Mouse (Mus musculus): Measurements from ENCODE around the gene Gne. TPM values are rescaled to one million over a fixed set of nuclear protein-coding genes. Genes with fewer than 3 reads are reported as not detected.
A peak's percentile ranks its signal among the peaks of the same experiment; 100 is the strongest.

Gne gene
- total and polyA plus RNA-seq, 2 experiments: 87.9 to 318 TPM

DNA sequence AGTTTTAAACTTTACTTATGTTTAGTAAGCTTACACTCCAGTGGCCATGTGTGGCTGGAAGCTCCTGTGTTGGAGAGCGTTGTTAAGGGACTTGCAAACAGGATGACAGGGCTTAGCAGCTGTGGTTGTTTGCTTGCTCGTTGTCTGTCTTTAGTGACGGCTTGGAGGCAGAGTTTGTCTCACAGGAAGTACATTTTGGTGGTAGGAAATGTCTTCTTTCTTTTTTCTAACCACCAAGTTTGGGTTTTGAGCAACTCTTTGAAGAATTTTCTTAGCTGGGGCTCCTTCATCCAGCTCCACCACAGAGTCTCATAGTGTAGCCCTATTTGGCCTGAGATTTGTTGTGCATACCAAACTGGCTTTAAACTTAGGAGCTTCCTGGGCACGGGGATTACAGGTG is 61.7 kb downstream of the Gne start:
- WGBS: 78% methylated on average over 4 of the region's 4 CpGs
- Histone ChIP-seq H3K27ac (replicated peaks; ENCODE audit: insufficient read depth, low read depth, low read length) (no peak overlapping the region), H3K36me3 (ENCODE audit: control insufficient read depth, insufficient read depth, low read length) (peaks cover 63% of the 10 kb centered on the region), H3K9ac (ENCODE audit: low read depth, low read length) (no peak overlapping the region), H3K4me1 (ENCODE audit: control insufficient read depth, insufficient read depth, low read length) (no peaks in the 10 kb centered on the region), H3K4me3 (ENCODE audit: insufficient read depth, low read depth, low read length) (no peak overlapping the region), H3K27me3 (ENCODE audit: control insufficient read depth, insufficient read depth, low read length) (no peaks in the 10 kb centered on the region), H3K79me2 (ENCODE audit: control insufficient read depth, insufficient read depth, low read length) (peaks cover 23% of the 10 kb centered on the region; the same call in 1 of the 2 replicates)
- no peak for TF ChIP-seq POLR2A (IDR thresholded peaks at IDR 0.05; ENCODE audit: extremely low read depth, insufficient read depth, low read length)
- no peak for TF ChIP-seq CTCF (IDR thresholded peaks at IDR 0.05; ENCODE audit: low read depth, low read length)
- DNase-seq (ENCODE audit: extremely low read depth, low read depth, low spot score): no peak

DNA sequence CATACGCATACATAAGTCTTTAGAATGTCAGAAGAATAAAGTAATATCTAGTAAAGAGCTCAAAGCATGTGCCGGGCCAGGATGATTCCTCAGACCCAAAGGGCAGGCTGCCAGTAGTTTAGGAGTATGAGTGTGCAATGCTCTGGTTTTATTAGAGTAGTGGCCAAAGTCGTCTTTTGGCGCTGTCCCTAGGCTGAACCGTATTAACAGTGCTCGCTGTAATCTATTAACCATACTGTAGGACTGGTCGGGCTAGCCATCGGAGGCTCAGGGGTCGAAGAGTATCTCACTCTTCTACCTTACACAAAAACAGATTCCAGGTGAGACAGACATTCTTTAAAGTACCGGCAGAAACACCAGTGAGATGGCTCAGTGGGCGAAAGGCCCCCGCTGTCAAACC is 67.2 kb downstream of the Gne start:
- DNase-seq (ENCODE audit: extremely low read depth, low read depth, low spot score): peak; percentile 45
- WGBS: 45% methylated on average over 12 of the region's 12 CpGs
- H3K79me2 ChIP-seq (ENCODE audit: control insufficient read depth, insufficient read depth, low read length): peaks cover 55% of the 10 kb centered on the region
- no peaks in the 10 kb centered on the region for H3K27me3 ChIP-seq (ENCODE audit: control insufficient read depth, insufficient read depth, low read length)
- H3K9ac ChIP-seq (ENCODE audit: low read depth, low read length): no peak overlapping the region
- H3K4me1 ChIP-seq (ENCODE audit: control insufficient read depth, insufficient read depth, low read length): peaks cover 17% of the 10 kb centered on the region
- H3K27ac ChIP-seq (replicated peaks; ENCODE audit: insufficient read depth, low read depth, low read length): no peak overlapping the region
- no peak overlapping the region for H3K4me3 ChIP-seq (ENCODE audit: insufficient read depth, low read depth, low read length)
- peaks cover 22% of the 10 kb centered on the region for H3K36me3 ChIP-seq (ENCODE audit: control insufficient read depth, insufficient read depth, low read length)
- no peak for TF ChIP-seq POLR2A (IDR thresholded peaks at IDR 0.05; ENCODE audit: extremely low read depth, insufficient read depth, low read length)

DNA sequence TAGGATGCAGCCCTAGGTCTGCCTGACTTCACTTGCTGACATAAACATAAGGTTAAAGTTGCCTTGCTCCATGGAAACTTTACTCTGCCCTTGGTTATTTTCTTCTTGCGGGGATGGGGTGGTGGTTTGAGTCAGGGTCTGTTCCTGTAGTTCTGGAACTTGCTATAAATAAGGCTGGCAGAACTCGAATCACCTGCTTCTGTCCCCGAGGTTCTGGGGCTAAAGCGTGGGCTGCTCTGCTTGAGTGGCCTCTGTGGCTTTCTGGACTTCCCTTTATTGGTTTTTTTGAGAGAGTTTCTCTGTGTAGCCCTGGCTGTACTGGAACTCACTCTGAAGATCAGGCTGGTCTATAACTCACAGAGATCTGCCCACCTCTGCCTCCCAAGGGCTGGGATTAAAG is 67.9 kb downstream of the Gne start:
- Histone ChIP-seq H3K4me1 (ENCODE audit: control insufficient read depth, insufficient read depth, low read length) (peaks cover 17% of the 10 kb centered on the region), H3K27me3 (ENCODE audit: control insufficient read depth, insufficient read depth, low read length) (no peaks in the 10 kb centered on the region), H3K36me3 (ENCODE audit: control insufficient read depth, insufficient read depth, low read length) (peaks cover 18% of the 10 kb centered on the region), H3K79me2 (ENCODE audit: control insufficient read depth, insufficient read depth, low read length) (peaks cover 49% of the 10 kb centered on the region), H3K9ac (ENCODE audit: low read depth, low read length) (0 out of 2 replicates have a peak overlapping the region, but pooled peaks have one; percentile 23), H3K4me3 (ENCODE audit: insufficient read depth, low read depth, low read length) (no peak overlapping the region), H3K27ac (replicated peaks; ENCODE audit: insufficient read depth, low read depth, low read length) (no peak overlapping the region)
- no peak for DNase-seq (ENCODE audit: extremely low read depth, low read depth, low spot score)
- TF ChIP-seq POLR2A (IDR thresholded peaks at IDR 0.05; ENCODE audit: extremely low read depth, insufficient read depth, low read length) (no peak), CTCF (IDR thresholded peaks at IDR 0.05; ENCODE audit: low read depth, low read length) (no peak)
- WGBS: 72% methylated on average over 4 of the region's 4 CpGs

DNA sequence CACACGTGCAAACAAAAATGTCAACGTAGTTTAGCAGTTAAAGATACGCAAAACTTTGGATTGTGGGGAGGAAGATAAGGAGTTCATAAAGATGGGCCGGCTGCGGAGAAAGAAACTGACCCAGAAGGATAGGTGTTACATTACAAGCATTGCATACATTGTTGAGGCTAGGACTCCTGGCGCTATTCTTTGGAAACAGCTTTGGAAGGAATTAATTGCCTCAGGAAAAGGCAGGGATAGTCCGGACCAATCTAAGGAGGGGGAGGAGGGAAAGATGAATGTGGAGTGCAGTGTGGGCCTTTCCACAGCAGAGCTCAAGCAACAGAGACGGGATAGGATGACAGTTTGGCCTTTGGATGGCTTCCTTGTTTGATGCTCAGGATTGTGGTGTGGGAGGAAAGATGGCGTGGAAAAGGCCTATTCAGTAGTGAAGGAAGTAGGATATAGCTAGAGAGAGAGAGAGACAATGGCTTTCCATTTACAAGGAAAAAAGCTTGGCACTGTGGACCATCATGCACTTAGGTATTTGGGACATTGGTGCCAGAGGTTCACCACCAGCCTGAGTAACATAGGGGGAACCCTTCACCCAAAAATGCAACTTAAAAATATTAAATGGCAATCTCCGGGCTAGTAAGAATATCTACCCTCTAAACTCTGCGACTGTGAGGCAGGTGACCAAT is 70.4 kb downstream of the Gne start:
- 19% methylated on average over 11 of the region's 11 CpGs for WGBS
- Histone ChIP-seq H3K36me3 (ENCODE audit: control insufficient read depth, insufficient read depth, low read length) (no peaks in the 10 kb centered on the region), H3K9ac (ENCODE audit: low read depth, low read length) (peak overlapping the region; percentile 94), H3K4me1 (ENCODE audit: control insufficient read depth, insufficient read depth, low read length) (peaks cover 17% of the 10 kb centered on the region), H3K27ac (replicated peaks; ENCODE audit: insufficient read depth, low read depth, low read length) (no peak overlapping the region), H3K79me2 (ENCODE audit: control insufficient read depth, insufficient read depth, low read length) (peaks cover 46% of the 10 kb centered on the region), H3K27me3 (ENCODE audit: control insufficient read depth, insufficient read depth, low read length) (no peaks in the 10 kb centered on the region), H3K4me3 (ENCODE audit: insufficient read depth, low read depth, low read length) (peak overlapping the region; percentile 81)
- TF ChIP-seq CTCF (IDR thresholded peaks at IDR 0.05; ENCODE audit: low read depth, low read length) (no peak), POLR2A (IDR thresholded peaks at IDR 0.05; ENCODE audit: extremely low read depth, insufficient read depth, low read length) (no peak)
- DNase-seq (ENCODE audit: extremely low read depth, low read depth, low spot score): no peak

DNA sequence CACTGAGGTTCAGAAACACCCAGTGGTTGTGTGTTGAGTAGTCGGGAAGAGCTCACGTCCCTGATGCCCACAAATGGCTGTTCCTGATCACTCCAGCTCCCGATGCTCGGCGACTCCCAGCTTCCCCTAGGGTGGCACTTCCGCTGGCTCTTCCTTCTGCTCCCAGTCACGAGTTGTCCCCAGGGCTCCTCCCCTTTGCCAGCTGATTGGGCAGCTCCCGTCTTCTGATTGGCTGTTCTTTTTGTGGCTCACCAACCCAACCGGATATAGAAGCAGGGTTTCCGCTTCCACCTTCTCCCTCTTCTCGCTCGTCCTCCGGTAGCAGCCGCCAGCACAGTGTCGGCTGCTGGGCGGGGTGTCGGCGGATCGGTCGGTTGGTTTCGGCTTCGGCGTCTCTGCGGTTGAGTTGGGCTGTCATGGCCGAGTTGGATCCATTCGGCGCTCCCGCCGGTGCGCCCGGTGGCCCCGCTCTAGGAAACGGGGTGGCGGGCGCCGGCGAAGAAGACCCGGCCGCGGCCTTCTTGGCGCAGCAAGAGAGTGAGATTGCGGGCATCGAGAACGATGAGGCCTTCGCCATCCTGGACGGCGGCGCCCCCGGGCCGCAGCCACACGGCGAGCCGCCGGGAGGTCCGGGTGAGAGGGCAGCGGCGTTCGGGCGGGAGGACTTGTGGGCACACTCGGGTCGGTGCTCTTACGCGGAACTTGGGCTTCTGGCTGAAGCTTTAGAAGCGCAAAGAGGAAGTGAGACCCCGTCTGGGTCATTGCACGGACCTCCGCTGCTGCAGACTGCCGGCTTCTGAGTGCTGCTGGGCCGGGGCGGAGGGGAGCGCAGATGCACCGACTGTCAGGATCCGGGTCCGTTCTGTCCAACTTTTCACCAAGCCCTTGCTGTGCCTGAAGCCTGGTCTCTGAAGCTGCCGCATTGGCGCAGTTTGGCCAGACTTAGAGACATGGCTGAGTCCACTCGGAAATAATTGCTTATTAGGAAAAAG is 71.3 kb downstream of the Gne start:
- Histone ChIP-seq H3K9ac (ENCODE audit: low read depth, low read length) (peak overlapping the region; percentile 94), H3K4me3 (ENCODE audit: insufficient read depth, low read depth, low read length) (peak overlapping the region; percentile 81), H3K4me1 (ENCODE audit: control insufficient read depth, insufficient read depth, low read length) (peaks cover 17% of the 10 kb centered on the region), H3K27me3 (ENCODE audit: control insufficient read depth, insufficient read depth, low read length) (no peaks in the 10 kb centered on the region), H3K36me3 (ENCODE audit: control insufficient read depth, insufficient read depth, low read length) (no peaks in the 10 kb centered on the region), H3K79me2 (ENCODE audit: control insufficient read depth, insufficient read depth, low read length) (peaks cover 41% of the 10 kb centered on the region), H3K27ac (replicated peaks; ENCODE audit: insufficient read depth, low read depth, low read length) (peak overlapping the region; percentile 59)
- peak; percentile 94 for DNase-seq (ENCODE audit: extremely low read depth, low read depth, low spot score)
- TF ChIP-seq POLR2A (IDR thresholded peaks at IDR 0.05; ENCODE audit: extremely low read depth, insufficient read depth, low read length) (peak; percentile 68), CTCF (IDR thresholded peaks at IDR 0.05; ENCODE audit: low read depth, low read length) (no peak)
- WGBS: under 1% methylated on average over 77 of the region's 77 CpGs

Data from liver, adult 2 months (tissue).